Mouse (Mus musculus): ENCODE data around the gene Lmo1. TPM values are rescaled to one million over a fixed set of nuclear protein-coding genes. Genes with fewer than 3 reads are reported as not detected.
A peak's percentile ranks its signal among the peaks of the same experiment; 100 is the strongest.

The Lmo1 gene
- polyA plus RNA-seq, 1 experiment from 2014 or later: 11.8 TPM

DNA sequence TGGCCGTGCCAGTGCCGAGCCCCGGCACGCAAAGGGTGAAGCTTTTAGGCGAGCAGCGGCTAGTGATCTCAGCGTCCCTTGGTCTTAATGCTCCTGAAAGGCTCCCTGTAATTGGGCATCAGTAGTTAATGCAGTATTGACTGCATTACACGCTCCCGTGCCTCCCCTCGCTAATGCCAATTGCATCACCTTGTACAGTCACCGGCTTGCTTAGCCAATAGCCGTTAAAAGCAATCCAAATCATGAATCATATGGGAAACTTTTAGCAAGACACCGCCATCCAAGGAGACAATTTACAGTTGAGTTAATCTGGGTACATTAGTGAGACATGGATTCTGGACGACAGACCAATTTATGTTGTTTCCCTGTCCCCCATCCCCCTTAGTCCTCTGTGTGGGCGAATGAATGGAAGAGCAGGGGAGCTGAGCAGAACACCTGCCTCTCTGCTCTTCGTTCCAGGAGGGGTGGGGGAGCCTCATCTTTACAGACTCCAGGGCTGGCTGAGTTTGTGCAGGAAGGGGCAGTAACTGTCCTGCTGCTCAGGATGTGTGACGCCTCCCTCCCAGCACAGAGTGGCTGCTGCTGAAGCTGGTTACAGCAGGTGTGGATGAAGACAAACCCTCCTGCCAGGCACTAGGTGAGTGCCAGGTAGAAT is 8.9 kb downstream of the Lmo1 start:
- no peaks in the 10 kb centered on the region for H3K9me3 ChIP-seq (ENCODE audit: control insufficient read depth, low read length)
- H3K4me1 ChIP-seq (replicated peaks; ENCODE audit: control insufficient read depth, insufficient read depth, low read length): peaks cover 8% of the 10 kb centered on the region; the same call in 1 of the 2 replicates
- H3K27me3 ChIP-seq (ENCODE audit: control insufficient read depth, insufficient read depth, low read depth, low read length): peaks cover 9% of the 10 kb centered on the region
- H3K36me3 ChIP-seq (ENCODE audit: control insufficient read depth, insufficient read depth, low read length): no peaks in the 10 kb centered on the region
- ATAC-seq (ENCODE audit: low read depth): no peak
- no peak overlapping the region for H3K9ac ChIP-seq (ENCODE audit: low read length)
- no peak overlapping the region for H3K4me2 ChIP-seq (ENCODE audit: low read depth, low read length)
- WGBS: 72% methylated on average over 17 of the region's 17 CpGs
- H3K27ac ChIP-seq (ENCODE audit: low read length): no peak overlapping the region
- H3K4me3 ChIP-seq (ENCODE audit: low read length): no peak overlapping the region

DNA sequence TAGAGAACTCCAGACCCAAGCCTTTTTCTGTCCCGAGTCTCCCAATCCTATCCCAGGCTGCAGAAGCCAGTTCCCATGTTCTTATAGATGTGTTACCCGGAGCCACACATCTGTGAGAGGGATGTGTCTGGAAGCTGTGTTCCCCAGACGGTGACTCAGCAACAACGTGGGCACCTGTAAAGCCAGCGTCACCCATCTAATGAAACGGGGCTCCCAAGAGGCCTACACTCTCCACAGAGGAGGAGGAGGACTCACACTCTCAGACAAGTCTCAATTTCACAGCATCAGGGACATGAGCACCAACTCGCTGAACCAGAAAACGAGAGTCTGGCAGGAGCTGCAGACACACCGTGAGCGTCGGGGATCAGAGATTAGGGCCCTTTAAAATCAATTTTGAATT is 20.7 kb downstream of the Lmo1 start:
- H3K4me2 ChIP-seq (ENCODE audit: low read depth, low read length): no peak overlapping the region
- H3K4me1 ChIP-seq (replicated peaks; ENCODE audit: control insufficient read depth, insufficient read depth, low read length): no peaks in the 10 kb centered on the region
- H3K27ac ChIP-seq (ENCODE audit: low read length): no peak overlapping the region
- H3K36me3 ChIP-seq (ENCODE audit: control insufficient read depth, insufficient read depth, low read length): no peaks in the 10 kb centered on the region
- WGBS: 65% methylated on average over 11 of the region's 11 CpGs
- H3K9me3 ChIP-seq (ENCODE audit: control insufficient read depth, low read length): no peaks in the 10 kb centered on the region
- no peak for ATAC-seq (ENCODE audit: low read depth)
- H3K4me3 ChIP-seq (ENCODE audit: low read length): no peak overlapping the region
- H3K27me3 ChIP-seq (ENCODE audit: control insufficient read depth, insufficient read depth, low read depth, low read length): no peaks in the 10 kb centered on the region
- H3K9ac ChIP-seq (ENCODE audit: low read length): no peak overlapping the region

DNA sequence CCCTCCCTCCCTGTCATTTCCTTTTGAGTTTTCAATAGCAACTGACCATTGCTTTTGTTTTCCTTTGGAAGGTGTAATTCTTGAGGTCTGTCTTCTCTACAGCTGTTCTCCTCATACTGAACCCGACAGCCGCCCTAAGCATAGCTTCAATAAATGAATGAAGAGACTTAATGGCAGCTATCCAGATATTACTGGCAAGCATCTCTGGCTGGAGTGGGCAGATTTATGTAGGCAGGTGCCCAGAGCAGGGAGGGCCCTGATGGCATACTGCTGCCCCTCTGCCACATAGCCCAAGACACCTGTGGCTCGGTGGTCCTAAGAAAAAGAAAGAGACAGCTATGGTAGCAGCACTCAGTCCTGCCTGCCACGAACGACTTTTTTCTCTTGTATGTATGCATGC is 21.5 kb downstream of the Lmo1 start:
- no peak overlapping the region for H3K9ac ChIP-seq (ENCODE audit: low read length)
- no peak overlapping the region for H3K27ac ChIP-seq (ENCODE audit: low read length)
- no peaks in the 10 kb centered on the region for H3K4me1 ChIP-seq (replicated peaks; ENCODE audit: control insufficient read depth, insufficient read depth, low read length)
- no peaks in the 10 kb centered on the region for H3K27me3 ChIP-seq (ENCODE audit: control insufficient read depth, insufficient read depth, low read depth, low read length)
- no peaks in the 10 kb centered on the region for H3K9me3 ChIP-seq (ENCODE audit: control insufficient read depth, low read length)
- no peak for ATAC-seq (ENCODE audit: low read depth)
- H3K4me3 ChIP-seq (ENCODE audit: low read length): no peak overlapping the region
- H3K4me2 ChIP-seq (ENCODE audit: low read depth, low read length): no peak overlapping the region
- WGBS: 65% methylated on average over 5 of the region's 5 CpGs
- H3K36me3 ChIP-seq (ENCODE audit: control insufficient read depth, insufficient read depth, low read length): no peaks in the 10 kb centered on the region

- Histone ChIP-seq H3K36me3 (ENCODE audit: control insufficient read depth, insufficient read depth, low read length) (no peaks in the 10 kb centered on the region), H3K9me3 (ENCODE audit: control insufficient read depth, low read length) (no peaks in the 10 kb centered on the region), H3K27me3 (ENCODE audit: control insufficient read depth, insufficient read depth, low read depth, low read length) (no peaks in the 10 kb centered on the region), H3K4me1 (replicated peaks; ENCODE audit: control insufficient read depth, insufficient read depth, low read length) (no peaks in the 10 kb centered on the region), H3K27ac (ENCODE audit: low read length) (no peak overlapping the region), H3K9ac (ENCODE audit: low read length) (no peak overlapping the region), H3K4me2 (ENCODE audit: low read depth, low read length) (no peak overlapping the region), H3K4me3 (ENCODE audit: low read length) (no peak overlapping the region)
- no peak for ATAC-seq (ENCODE audit: low read depth)
- 83% methylated on average over 4 of the region's 4 CpGs for WGBS
Observed at GRCm38 (mm10) chr7:109151088-109151487, 23.9 kb downstream of the Lmo1 start.

DNA sequence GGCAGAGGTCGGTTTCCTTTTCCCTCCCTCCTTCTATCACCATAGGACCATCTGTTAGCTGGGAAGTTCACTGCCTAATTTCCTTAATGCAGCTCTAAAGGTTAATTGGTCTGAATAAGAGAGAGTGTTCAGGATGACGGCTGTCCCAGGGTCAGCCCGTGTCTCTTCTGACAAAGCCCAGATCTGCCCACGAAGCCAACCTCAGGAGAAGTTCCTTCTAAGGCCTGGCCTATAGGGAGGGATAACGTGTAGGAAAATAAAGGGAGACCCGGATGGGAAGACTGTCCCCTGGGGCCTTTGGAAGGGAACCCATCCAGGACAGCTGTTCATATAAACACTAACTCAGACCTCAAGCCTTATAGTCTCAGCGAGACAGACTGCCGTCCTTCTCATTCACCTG is 29.8 kb downstream of the Lmo1 start:
- no peak for ATAC-seq (ENCODE audit: low read depth)
- Histone ChIP-seq H3K4me3 (ENCODE audit: low read length) (no peak overlapping the region), H3K27me3 (ENCODE audit: control insufficient read depth, insufficient read depth, low read depth, low read length) (no peaks in the 10 kb centered on the region), H3K27ac (ENCODE audit: low read length) (no peak overlapping the region), H3K36me3 (ENCODE audit: control insufficient read depth, insufficient read depth, low read length) (no peaks in the 10 kb centered on the region), H3K9me3 (ENCODE audit: control insufficient read depth, low read length) (no peaks in the 10 kb centered on the region), H3K9ac (ENCODE audit: low read length) (no peak overlapping the region), H3K4me2 (ENCODE audit: low read depth, low read length) (no peak overlapping the region), H3K4me1 (replicated peaks; ENCODE audit: control insufficient read depth, insufficient read depth, low read length) (no peaks in the 10 kb centered on the region)
- WGBS: 46% methylated on average over 8 of the region's 8 CpGs

GRCm38 (mm10) chr7:109144705-109145104 is 30.3 kb downstream of the Lmo1 start:
- no peaks in the 10 kb centered on the region for H3K36me3 ChIP-seq (ENCODE audit: control insufficient read depth, insufficient read depth, low read length)
- H3K27ac ChIP-seq (ENCODE audit: low read length): no peak overlapping the region
- H3K9ac ChIP-seq (ENCODE audit: low read length): no peak overlapping the region
- 44% methylated on average over 11 of the region's 11 CpGs for WGBS
- H3K9me3 ChIP-seq (ENCODE audit: control insufficient read depth, low read length): no peaks in the 10 kb centered on the region
- H3K27me3 ChIP-seq (ENCODE audit: control insufficient read depth, insufficient read depth, low read depth, low read length): no peaks in the 10 kb centered on the region
- no peak overlapping the region for H3K4me3 ChIP-seq (ENCODE audit: low read length)
- no peak; the same call in 1 of the 2 replicates for ATAC-seq (ENCODE audit: low read depth)
- no peak overlapping the region for H3K4me2 ChIP-seq (ENCODE audit: low read depth, low read length)
- H3K4me1 ChIP-seq (replicated peaks; ENCODE audit: control insufficient read depth, insufficient read depth, low read length): no peaks in the 10 kb centered on the region

DNA sequence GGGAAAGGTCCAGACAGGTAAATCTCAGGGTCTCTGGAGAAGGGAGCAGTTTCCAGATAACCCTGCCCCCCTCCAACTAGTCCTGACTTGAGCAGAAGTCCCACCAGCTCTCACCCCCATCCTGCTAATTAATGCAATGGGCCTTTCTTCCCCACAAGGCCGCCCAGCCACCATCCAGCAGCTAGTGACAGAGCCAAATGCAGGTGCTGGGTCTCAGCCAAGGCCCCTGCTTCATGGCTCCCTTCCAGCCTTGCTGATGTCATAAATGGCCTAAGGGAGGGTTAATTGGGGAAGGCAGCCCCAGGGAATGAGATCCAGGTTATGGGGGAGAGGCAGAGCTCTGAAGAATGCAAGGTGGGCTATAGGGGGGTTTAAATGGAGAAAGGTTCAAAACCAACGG is 32.4 kb downstream of the Lmo1 start:
- Histone ChIP-seq H3K36me3 (ENCODE audit: control insufficient read depth, insufficient read depth, low read length) (no peaks in the 10 kb centered on the region), H3K4me2 (ENCODE audit: low read depth, low read length) (no peak overlapping the region), H3K27me3 (ENCODE audit: control insufficient read depth, insufficient read depth, low read depth, low read length) (no peaks in the 10 kb centered on the region), H3K9me3 (ENCODE audit: control insufficient read depth, low read length) (no peaks in the 10 kb centered on the region), H3K4me1 (replicated peaks; ENCODE audit: control insufficient read depth, insufficient read depth, low read length) (no peaks in the 10 kb centered on the region), H3K9ac (ENCODE audit: low read length) (no peak overlapping the region), H3K4me3 (ENCODE audit: low read length) (no peak overlapping the region), H3K27ac (ENCODE audit: low read length) (no peak overlapping the region)
- 48% methylated on average over 2 of the region's 2 CpGs for WGBS
- ATAC-seq (ENCODE audit: low read depth): no peak

GRCm38 (mm10) chr7:109141753-109142152 is 33.3 kb downstream of the Lmo1 start:
- Histone ChIP-seq H3K9ac (ENCODE audit: low read length) (no peak overlapping the region), H3K27ac (ENCODE audit: low read length) (no peak overlapping the region), H3K36me3 (ENCODE audit: control insufficient read depth, insufficient read depth, low read length) (no peaks in the 10 kb centered on the region), H3K4me1 (replicated peaks; ENCODE audit: control insufficient read depth, insufficient read depth, low read length) (no peaks in the 10 kb centered on the region), H3K4me2 (ENCODE audit: low read depth, low read length) (no peak overlapping the region), H3K4me3 (ENCODE audit: low read length) (no peak overlapping the region), H3K27me3 (ENCODE audit: control insufficient read depth, insufficient read depth, low read depth, low read length) (no peaks in the 10 kb centered on the region), H3K9me3 (ENCODE audit: control insufficient read depth, low read length) (no peaks in the 10 kb centered on the region)
- 72% methylated on average over 3 of the region's 3 CpGs for WGBS
- no peak for ATAC-seq (ENCODE audit: low read depth)

DNA sequence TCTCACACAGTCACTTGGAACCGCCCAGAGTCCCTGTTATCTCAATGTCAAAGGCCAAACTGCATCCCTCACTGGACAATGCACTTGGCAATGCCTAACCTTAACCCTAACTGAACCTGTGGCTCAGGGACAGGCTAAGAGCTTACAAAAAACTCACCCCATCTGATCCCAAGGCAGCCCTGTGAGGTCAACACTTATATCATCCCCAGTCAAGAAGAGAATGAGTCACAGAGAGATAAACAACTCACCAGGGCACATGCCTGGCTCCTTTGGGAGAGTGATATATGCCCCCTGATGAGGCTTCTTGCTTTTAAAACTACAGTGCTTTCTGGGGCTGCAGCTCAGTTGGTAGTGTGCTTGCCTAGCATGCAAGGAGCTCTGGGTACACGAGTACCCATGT is 34.0 kb downstream of the Lmo1 start:
- no peak for ATAC-seq (ENCODE audit: low read depth)
- Histone ChIP-seq H3K4me2 (ENCODE audit: low read depth, low read length) (no peak overlapping the region), H3K4me1 (replicated peaks; ENCODE audit: control insufficient read depth, insufficient read depth, low read length) (no peaks in the 10 kb centered on the region), H3K4me3 (ENCODE audit: low read length) (no peak overlapping the region), H3K36me3 (ENCODE audit: control insufficient read depth, insufficient read depth, low read length) (no peaks in the 10 kb centered on the region), H3K27me3 (ENCODE audit: control insufficient read depth, insufficient read depth, low read depth, low read length) (no peaks in the 10 kb centered on the region), H3K9me3 (ENCODE audit: control insufficient read depth, low read length) (no peaks in the 10 kb centered on the region), H3K27ac (ENCODE audit: low read length) (no peak overlapping the region), H3K9ac (ENCODE audit: low read length) (no peak overlapping the region)
- 49% methylated on average over 2 of the region's 2 CpGs for WGBS

- Histone ChIP-seq H3K9ac (ENCODE audit: low read length) (no peak overlapping the region), H3K27me3 (ENCODE audit: control insufficient read depth, insufficient read depth, low read depth, low read length) (no peaks in the 10 kb centered on the region), H3K4me2 (ENCODE audit: low read depth, low read length) (no peak overlapping the region), H3K4me3 (ENCODE audit: low read length) (no peak overlapping the region), H3K9me3 (ENCODE audit: control insufficient read depth, low read length) (no peaks in the 10 kb centered on the region), H3K27ac (ENCODE audit: low read length) (no peak overlapping the region), H3K4me1 (replicated peaks; ENCODE audit: control insufficient read depth, insufficient read depth, low read length) (no peaks in the 10 kb centered on the region), H3K36me3 (ENCODE audit: control insufficient read depth, insufficient read depth, low read length) (no peaks in the 10 kb centered on the region)
- ATAC-seq (ENCODE audit: low read depth): peak; percentile 81
- 3% methylated on average over 3 of the region's 3 CpGs for WGBS
Observed at GRCm38 (mm10) chr7:109139405-109139804, 35.6 kb downstream of the Lmo1 start.

All from lung, embryonic 16.5 days (tissue).